Mouse (Mus musculus) adrenal gland, postnatal 0 days (tissue): ENCODE results near the gene Zfp551. TPM values are rescaled to one million over a fixed set of nuclear protein-coding genes. Genes with fewer than 3 reads are reported as not detected.

Experiments
- polyA plus RNA-seq: library from polyadenylated mRNA; unstranded; fragments of >200 nt; fragmentation: Nextera tagmentation; extraction: Ambion mirVana; gene quantifications from 2 replicates; pipeline ENCODE4 v1.2.1, GENCODE M21; 2015

Zfp551 gene
- polyA plus RNA-seq: 4.2 and 5.2 TPM in 2 replicates

GRCm38 (mm10) chr7:12422245-12422849, at the start of gene Zfp551:
Gene Zfp551 (minus strand): TSS chr7:12422751.

DNA sequence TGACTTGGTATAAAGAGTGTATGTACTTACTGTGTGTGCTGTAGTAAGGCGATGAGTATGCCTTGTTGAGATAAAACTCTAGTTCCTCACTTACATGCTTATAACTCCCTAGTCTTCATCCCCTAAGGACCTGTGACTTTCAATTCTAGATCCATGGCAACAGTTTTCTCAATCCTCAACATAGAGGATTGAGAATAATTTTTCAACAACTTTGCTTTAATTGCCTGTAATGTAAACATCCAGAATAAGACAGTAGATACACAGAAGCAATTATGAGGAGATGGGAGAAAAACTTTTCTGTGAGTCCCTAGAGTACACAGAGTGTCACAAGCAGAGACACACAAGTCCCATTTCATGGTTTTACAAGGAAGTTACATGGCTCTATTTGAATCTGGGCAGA, 53.4 kb downstream of the Zfp551 start, which contains the start of gene Vmn1r84:
Vmn1r84 (minus strand) TSS at position 101 of the 400 bp plus-strand sequence.

Other genes starting within 250 kb of the Zfp551 start
- not detected in 2 replicates for gene Vmn1r80, start 233.5 kb downstream of the Zfp551 start, polyA plus RNA-seq
- not detected in 2 replicates for gene Vmn1r81, start 154.5 kb downstream of the Zfp551 start, polyA plus RNA-seq
- gene Vmn1r82, start 122.3 kb downstream of the Zfp551 start, polyA plus RNA-seq: not detected in 2 replicates
- not detected in 2 replicates for gene Vmn1r83, start 93.3 kb downstream of the Zfp551 start, polyA plus RNA-seq
- not detected in 2 replicates for gene Vmn1r84, start 53.5 kb downstream of the Zfp551 start, polyA plus RNA-seq
- 14.4 and 14.5 TPM in 2 replicates for gene Zfp606, start 55.5 kb upstream of the Zfp551 start, polyA plus RNA-seq
- not detected in 2 replicates for gene 2900092C05Rik, start 89.8 kb upstream of the Zfp551 start, polyA plus RNA-seq
- gene Vmn2r53, start 186.0 kb upstream of the Zfp551 start, polyA plus RNA-seq: 0.01 TPM in 1 of 2 replicates, not detected in the other
- gene Vmn2r54, start 217.6 kb upstream of the Zfp551 start, polyA plus RNA-seq: not detected in 2 replicates